Mouse (Mus musculus) layer of hippocampus, postnatal 14 days (tissue): ENCODE measurements around the gene Tas1r2. TPM values are rescaled to one million over a fixed set of nuclear protein-coding genes. Genes with fewer than 3 reads are reported as not detected.

Source experiments
- DNase-seq, 2 experiments: peaks; one replicate each; pipeline ENCODE4 v3.0.0; 2021 to 2022; ENCODE audit warnings: low spot score in 2 of 2, mixed read lengths in 1 of 2
- microRNA-seq, 2 experiments: library from miRNA; unstranded; fragments of <30 nt; microRNA quantifications; one replicate each; pipeline ENCODE4 v1.2.0; 2021
- total RNA-seq, 2 experiments: library from RNA; stranded (reverse); gene quantifications; 2 replicates each; pipeline ENCODE4 v1.2.3; 2021

The Tas1r2 gene
- total RNA-seq, 2 experiments from 2014 or later, result not detected

DNA sequence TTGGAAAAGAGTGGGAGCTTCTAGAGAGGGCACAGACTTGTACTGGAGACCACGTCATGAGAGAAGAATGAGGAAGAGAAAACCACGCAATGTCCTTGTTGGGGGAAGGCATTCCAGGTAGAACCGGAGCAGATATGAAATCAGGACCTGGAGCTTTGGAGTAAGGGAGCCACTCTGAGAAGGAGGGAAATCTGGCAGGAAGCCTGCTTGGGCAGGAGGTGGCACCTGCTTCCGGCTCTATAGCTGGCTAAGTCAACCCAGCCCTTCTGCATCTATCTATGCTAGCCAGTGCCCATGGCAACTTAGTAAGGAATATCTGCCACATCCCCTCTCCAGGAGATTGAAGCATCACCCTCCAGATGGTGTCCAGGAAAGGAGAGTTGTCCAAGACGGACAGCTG, 52.6 kb downstream of the Tas1r2 start:
- no peak for DNase-seq

DNA sequence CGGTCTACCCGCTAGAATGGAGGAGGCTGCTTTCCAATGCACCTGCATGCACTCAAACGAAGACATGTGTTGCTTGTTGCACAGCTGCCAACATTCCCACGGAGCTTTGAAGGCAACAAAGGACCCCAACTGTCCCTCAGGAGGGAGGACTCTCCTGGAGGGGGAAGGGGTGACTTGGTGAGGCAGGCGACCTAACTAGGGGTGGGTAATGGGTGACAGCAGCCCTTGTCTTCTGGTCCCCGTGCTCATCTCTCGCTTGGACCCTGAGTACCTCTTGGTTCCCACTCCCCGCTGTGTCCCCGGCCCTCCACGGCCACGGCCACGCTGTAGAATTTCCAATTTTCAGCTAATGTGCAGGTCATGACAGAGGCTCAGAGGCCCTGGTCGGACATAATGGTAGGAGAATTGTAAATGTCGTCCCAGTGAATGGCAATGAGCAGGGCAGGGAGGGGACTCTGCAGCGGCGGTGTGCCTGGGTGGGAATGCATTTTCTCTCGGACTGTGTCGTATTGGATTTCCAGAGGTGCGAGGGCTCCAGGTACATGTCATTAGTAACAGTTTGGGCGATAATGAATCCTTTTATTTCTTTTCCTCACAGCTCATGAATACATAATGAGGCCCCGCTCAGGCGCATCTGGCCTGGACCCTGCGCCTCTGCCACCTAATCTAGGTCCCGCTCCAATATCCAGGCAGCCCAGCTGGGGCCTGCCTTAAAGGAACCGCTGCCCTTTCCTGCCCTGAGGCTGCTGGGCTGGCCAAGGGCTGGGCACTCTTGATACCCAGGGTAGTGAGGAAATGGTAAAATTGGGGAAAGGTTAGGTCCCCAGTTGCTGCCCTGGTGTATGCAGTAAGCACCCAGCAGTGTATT, 57.4 kb downstream of the Tas1r2 start:
- no peak for DNase-seq

DNA sequence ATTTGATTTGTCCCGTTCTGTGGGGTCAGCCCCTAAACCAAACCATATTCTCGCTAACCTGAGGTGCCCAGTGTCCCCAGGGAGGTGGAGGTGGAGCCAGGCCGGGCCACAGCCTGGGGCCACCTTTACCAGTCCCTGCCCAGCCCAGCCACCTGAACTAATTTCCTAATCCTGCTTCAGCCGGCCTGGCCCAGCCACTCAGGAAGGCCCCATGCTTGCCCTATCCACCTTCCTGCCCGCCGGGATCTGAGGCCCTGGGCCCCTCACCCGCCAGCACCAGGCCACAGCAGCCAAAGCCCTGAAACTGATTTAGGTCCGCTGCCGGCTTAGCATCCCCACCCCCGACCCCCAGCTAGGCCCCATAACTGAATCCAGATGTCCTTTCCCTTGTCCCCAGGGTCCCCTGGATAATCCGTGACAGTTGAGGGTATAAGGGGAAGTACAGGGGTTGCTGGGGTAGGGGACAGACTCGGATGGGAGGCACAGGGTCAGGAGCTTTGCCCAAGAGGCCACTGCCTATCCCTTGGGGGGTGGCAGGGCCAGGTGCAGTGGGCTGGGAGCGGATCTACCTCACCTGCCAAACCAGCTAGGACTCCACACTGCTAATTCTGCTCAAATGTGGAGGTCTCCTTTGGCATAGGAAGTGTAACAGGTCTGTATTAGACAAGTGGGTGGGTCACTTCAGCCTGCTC, 62.0 kb downstream of the Tas1r2 start:
- no peak for DNase-seq

DNA sequence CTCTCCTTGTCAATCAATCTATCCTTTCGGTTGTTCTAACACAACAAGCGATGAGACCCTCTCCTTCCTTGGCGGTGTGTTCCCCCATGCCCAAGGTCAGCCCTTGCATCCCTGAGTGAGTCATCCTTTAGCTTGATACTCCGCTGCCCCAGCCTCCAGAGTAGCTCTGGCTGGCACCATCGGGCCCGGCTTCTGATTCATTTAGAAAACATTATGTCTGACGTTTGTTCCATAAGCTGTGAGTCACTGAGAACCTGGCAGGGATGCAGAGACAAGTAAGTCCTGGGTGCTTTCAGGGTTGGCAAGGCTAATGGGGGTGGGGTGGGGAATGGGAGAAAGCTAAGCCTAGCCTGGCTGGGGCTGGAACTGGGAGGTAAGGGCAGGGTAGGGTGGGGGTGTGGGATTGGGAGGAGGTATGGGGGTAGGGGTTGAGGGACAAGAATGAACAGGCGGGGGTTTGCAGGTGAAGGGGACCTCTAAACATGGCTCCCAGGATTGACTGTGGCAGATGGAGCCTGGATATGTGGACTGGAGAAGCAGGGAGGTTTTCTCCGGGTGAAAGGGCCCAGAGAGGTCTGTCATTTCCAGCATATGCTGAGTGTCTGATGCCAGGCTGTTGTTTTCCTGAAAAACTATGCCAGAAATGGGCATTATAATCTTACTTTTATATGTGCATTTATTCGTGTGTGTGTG, 63.3 kb downstream of the Tas1r2 start:
- DNase-seq, result peak; percentile 11 to 37

DNA sequence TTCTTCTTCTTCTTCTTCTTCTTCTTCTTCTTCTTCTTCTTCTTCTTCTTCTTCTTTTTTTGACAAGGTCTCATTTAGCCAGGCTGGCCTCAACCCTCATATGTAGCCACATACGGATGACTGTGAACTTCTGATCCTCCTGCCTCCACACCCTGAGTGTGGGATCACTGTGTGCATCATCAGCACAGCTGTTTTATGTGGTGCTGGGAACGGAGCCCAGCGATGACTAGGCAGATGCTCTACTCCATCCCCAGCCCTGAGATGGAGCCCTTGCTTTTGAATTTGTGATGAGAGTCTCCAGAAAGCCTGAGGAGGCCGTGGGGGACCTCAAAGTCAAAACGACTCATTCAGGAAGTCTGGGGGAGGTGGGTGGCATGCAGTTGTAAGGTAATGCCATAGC, 65.6 kb downstream of the Tas1r2 start:
- DNase-seq, result no peak

Small RNA genes within 50 kb of the gene (microRNA-seq; reads per million reads assigned to microRNA genes)
- gene Mir7020, result 0.90 to 1.1 reads per million in 2 experiments

Other genes with a start within 250 kb of the Tas1r2 start
- gene Iffo2, start 123.0 kb upstream of the Tas1r2 start, total RNA-seq, result 10 to 100 TPM; 17.5 to 17.8 TPM
- not detected for gene Gm21969, start 50.4 kb upstream of the Tas1r2 start, total RNA-seq
- 10 to 100 TPM; 19.1 to 19.4 TPM for gene Aldh4a1, start 30.7 kb upstream of the Tas1r2 start, total RNA-seq
- gene Pax7, start 180.0 kb downstream of the Tas1r2 start, total RNA-seq, result under 1 TPM in 1 of 2 experiments, not detected in 1; 0.07 TPM